Mouse (Mus musculus) inflammation-experienced regulatory T-cells, adult 6 months (primary cell): ENCODE measurements around the gene Nsa2. TPM values are rescaled to one million over a fixed set of nuclear protein-coding genes. Genes with fewer than 3 reads are reported as not detected.
"Not testable (repeated sequence)": the region's sequence is repeated elsewhere in the genome, so short reads cannot be mapped to it uniquely, and the experiment has no call there.

Source experiments
- ATAC-seq: one replicate; pipeline ENCODE4 v1.8.0; 2017
- polyA plus RNA-seq, 3 experiments: library from polyadenylated mRNA; unstranded; fragments of 100-300 nt; shearing (Covaris generic); gene quantifications; one replicate each; pipeline ENCODE4 v1.2.1; 2017

Gene Nsa2
- polyA plus RNA-seq, result 100 to 1,000 TPM; 126 to 177 (median 127) TPM

GRCm38 (mm10) chr13:97137466-97138400 is at the start of gene Nsa2, which contains the start of gene Gfm2:
Nsa2 (minus strand) TSS chr13:97137937.
Gfm2 (plus strand) TSS chr13:97137937.
- peak; percentile 97 for ATAC-seq

- no peak for ATAC-seq
Measured at GRCm38 (mm10) chr13:97186346-97186745, 48.6 kb upstream of the Nsa2 start.

- no peak for ATAC-seq
Measured at GRCm38 (mm10) chr13:97184656-97185055, 46.9 kb upstream of the Nsa2 start.

- ATAC-seq, result no peak
Measured at GRCm38 (mm10) chr13:97184168-97184567, 46.4 kb upstream of the Nsa2 start.

- no peak for ATAC-seq
Measured at GRCm38 (mm10) chr13:97182821-97183220, 45.1 kb upstream of the Nsa2 start.

GRCm38 (mm10) chr13:97180113-97180828 is 42.5 kb upstream of the Nsa2 start:
- no peak for ATAC-seq

- no peak for ATAC-seq
Measured at GRCm38 (mm10) chr13:97178943-97179342, 41.2 kb upstream of the Nsa2 start.

GRCm38 (mm10) chr13:97176731-97177130 is 39.0 kb upstream of the Nsa2 start:
- no peak for ATAC-seq

- ATAC-seq, result no peak
Measured at GRCm38 (mm10) chr13:97175520-97176264, 38.0 kb upstream of the Nsa2 start.

GRCm38 (mm10) chr13:97145834-97146233 is 8.1 kb upstream of the Nsa2 start:
- ATAC-seq, result peak; percentile 89

- ATAC-seq, result no peak
Measured at GRCm38 (mm10) chr13:97142321-97142720, 4.6 kb upstream of the Nsa2 start.

- not testable (repeated sequence) for ATAC-seq
Measured at GRCm38 (mm10) chr13:97138404-97138931, 731 bp upstream of the Nsa2 start.

- not testable (repeated sequence) for ATAC-seq
Measured at GRCm38 (mm10) chr13:97130413-97130812, 7.3 kb downstream of the Nsa2 start.

- ATAC-seq, result not testable (repeated sequence)
Measured at GRCm38 (mm10) chr13:97129654-97130053, 8.1 kb downstream of the Nsa2 start.

- no peak for ATAC-seq
Measured at GRCm38 (mm10) chr13:97121341-97121740, 16.4 kb downstream of the Nsa2 start.

GRCm38 (mm10) chr13:97109046-97109445 is 28.7 kb downstream of the Nsa2 start:
- no peak for ATAC-seq

GRCm38 (mm10) chr13:97107721-97108120 is 30.0 kb downstream of the Nsa2 start:
- not testable (repeated sequence) for ATAC-seq

- ATAC-seq, result no peak
Measured at GRCm38 (mm10) chr13:97104996-97105395, 32.7 kb downstream of the Nsa2 start.

GRCm38 (mm10) chr13:97099187-97099852 is 38.4 kb downstream of the Nsa2 start, which contains the start of gene Gm6169:
Gm6169 (minus strand) TSS chr13:97099237.
- ATAC-seq, result no peak

GRCm38 (mm10) chr13:97095726-97096125 is 42.0 kb downstream of the Nsa2 start:
- no peak for ATAC-seq

- ATAC-seq, result no peak
Measured at GRCm38 (mm10) chr13:97088183-97088582, 49.6 kb downstream of the Nsa2 start.

GRCm38 (mm10) chr13:97087421-97087820 is 50.3 kb downstream of the Nsa2 start:
- no peak for ATAC-seq
